Mouse (Mus musculus): ENCODE results near the gene Fthl17e. TPM values are rescaled to one million over a fixed set of nuclear protein-coding genes. Genes with fewer than 3 reads are reported as not detected.

Gene Fthl17e
- total and polyA plus RNA-seq, 3 experiments, result not detected

Other genes with a start within 250 kb of the Fthl17e start
- not detected in 2 replicates for gene Ssxb5, start 229.8 kb upstream of the Fthl17e start, total RNA-seq (2014; fragmentation: Nextera tagmentation)
- not detected in 2 replicates for gene Ssxb5, start 229.8 kb upstream of the Fthl17e start, total RNA-seq (2017)
- not detected in 2 replicates for gene Ssxb5, start 229.8 kb upstream of the Fthl17e start, polyA plus RNA-seq (2012)
- not detected in 2 replicates for gene Gm6592, start 189.5 kb upstream of the Fthl17e start, total RNA-seq (2014; fragmentation: Nextera tagmentation)
- not detected in 2 replicates for gene Gm6592, start 189.5 kb upstream of the Fthl17e start, total RNA-seq (2017)
- gene Gm6592, start 189.5 kb upstream of the Fthl17e start, polyA plus RNA-seq (2012), result not detected in 2 replicates
- 95.6 and 101 TPM in 2 replicates for gene Gm5751, start 159.2 kb upstream of the Fthl17e start, total RNA-seq (2014; fragmentation: Nextera tagmentation)
- 39.6 and 40.8 TPM in 2 replicates for gene Gm5751, start 159.2 kb upstream of the Fthl17e start, total RNA-seq (2017)
- gene Gm5751, start 159.2 kb upstream of the Fthl17e start, polyA plus RNA-seq (2012), result 0.19 and 1.2 TPM in 2 replicates
- 0.39 and 1.2 TPM in 2 replicates for gene B630019K06Rik, start 141.1 kb upstream of the Fthl17e start, total RNA-seq (2014; fragmentation: Nextera tagmentation)
- 0.11 and 0.12 TPM in 2 replicates for gene B630019K06Rik, start 141.1 kb upstream of the Fthl17e start, total RNA-seq (2017)
- gene B630019K06Rik, start 141.1 kb upstream of the Fthl17e start, polyA plus RNA-seq (2012), result 0.15 TPM in 2 replicates
- gene Fthl17b, start 70.5 kb upstream of the Fthl17e start, total RNA-seq (2014; fragmentation: Nextera tagmentation), result not detected in 2 replicates
- gene Fthl17b, start 70.5 kb upstream of the Fthl17e start, total RNA-seq (2017), result not detected in 2 replicates
- not detected in 2 replicates for gene Fthl17b, start 70.5 kb upstream of the Fthl17e start, polyA plus RNA-seq (2012)
- gene Fthl17c, start 56.9 kb upstream of the Fthl17e start, total RNA-seq (2014; fragmentation: Nextera tagmentation), result not detected in 2 replicates
- not detected in 2 replicates for gene Fthl17c, start 56.9 kb upstream of the Fthl17e start, total RNA-seq (2017)
- gene Fthl17c, start 56.9 kb upstream of the Fthl17e start, polyA plus RNA-seq (2012), result not detected in 2 replicates
- not detected in 2 replicates for gene Fthl17d, start 46.7 kb upstream of the Fthl17e start, total RNA-seq (2014; fragmentation: Nextera tagmentation)
- not detected in 2 replicates for gene Fthl17d, start 46.7 kb upstream of the Fthl17e start, total RNA-seq (2017)
- not detected in 2 replicates for gene Fthl17d, start 46.7 kb upstream of the Fthl17e start, polyA plus RNA-seq (2012)
- not detected in 2 replicates for gene Fthl17f, start 29.5 kb downstream of the Fthl17e start, total RNA-seq (2014; fragmentation: Nextera tagmentation)
- 0.22 TPM in 1 of 2 replicates, not detected in the other for gene Fthl17f, start 29.5 kb downstream of the Fthl17e start, total RNA-seq (2017)
- gene Fthl17f, start 29.5 kb downstream of the Fthl17e start, polyA plus RNA-seq (2012), result not detected in 2 replicates
- not detected in 2 replicates for gene 4930402K13Rik, start 71.1 kb downstream of the Fthl17e start, total RNA-seq (2014; fragmentation: Nextera tagmentation)
- 0.05 TPM in 1 of 2 replicates, not detected in the other for gene 4930402K13Rik, start 71.1 kb downstream of the Fthl17e start, total RNA-seq (2017)
- not detected in 2 replicates for gene 4930402K13Rik, start 71.1 kb downstream of the Fthl17e start, polyA plus RNA-seq (2012)
- gene Lancl3, start 166.4 kb downstream of the Fthl17e start, total RNA-seq (2014; fragmentation: Nextera tagmentation), result not detected in 2 replicates
- gene Lancl3, start 166.4 kb downstream of the Fthl17e start, total RNA-seq (2017), result 0.06 and 0.22 TPM in 2 replicates
- gene Lancl3, start 166.4 kb downstream of the Fthl17e start, polyA plus RNA-seq (2012), result not detected in 2 replicates
- not detected in 2 replicates for gene Gm14862, start 223.4 kb downstream of the Fthl17e start, total RNA-seq (2014; fragmentation: Nextera tagmentation)
- not detected in 2 replicates for gene Gm14862, start 223.4 kb downstream of the Fthl17e start, total RNA-seq (2017)
- gene Gm14862, start 223.4 kb downstream of the Fthl17e start, polyA plus RNA-seq (2012), result not detected in 2 replicates
- gene Xk, start 239.3 kb downstream of the Fthl17e start, total RNA-seq (2014; fragmentation: Nextera tagmentation), result 285 and 318 TPM in 2 replicates
- 37.5 and 41.4 TPM in 2 replicates for gene Xk, start 239.3 kb downstream of the Fthl17e start, total RNA-seq (2017)
- 24.2 and 26.6 TPM in 2 replicates for gene Xk, start 239.3 kb downstream of the Fthl17e start, polyA plus RNA-seq (2012)